Mouse (Mus musculus) mouse embryonic stem cell (cell line): ENCODE results near the gene Sulf2.

Source experiments
- in situ Hi-C, 2 experiments: fragments of 300-500 bp; cut with MboI; formaldehyde crosslinking; loops; 1 replicate in 1 of 2; 3 replicates in 1 of 2; pipeline ENCODE4 v1.14.3; 2019 to 2020; ENCODE audit warnings: low sequenced_read_pairs in 2 of 2, low pct_unique_long_range_greater_than_20kb in 1 of 2, mixed read lengths in 1 of 2; ENCODE audit not compliant: unreplicated experiment in 1 of 2

Gene Sulf2

GRCm38 (mm10) chr2:166180136-166180649 is 24.7 kb upstream of the Sulf2 start:
- in situ Hi-C loops = no loop called here

- in situ Hi-C loops = no loop called here
Measured at GRCm38 (mm10) chr2:166179457-166180101, 24.1 kb upstream of the Sulf2 start.

GRCm38 (mm10) chr2:166175552-166176136 is 20.2 kb upstream of the Sulf2 start:
- in situ Hi-C loops = no loop called here

GRCm38 (mm10) chr2:166175145-166175544 is 19.7 kb upstream of the Sulf2 start:
- in situ Hi-C loops = no loop called here

- in situ Hi-C loops = no loop called here
Measured at GRCm38 (mm10) chr2:166173169-166173568, 17.7 kb upstream of the Sulf2 start.

GRCm38 (mm10) chr2:166170173-166170572 is 14.7 kb upstream of the Sulf2 start:
- in situ Hi-C loops = no loop called here

GRCm38 (mm10) chr2:166168868-166169267 is 13.4 kb upstream of the Sulf2 start:
- in situ Hi-C loops = no loop called here

GRCm38 (mm10) chr2:166167387-166167786 is 11.9 kb upstream of the Sulf2 start:
- in situ Hi-C loops = no loop called here

GRCm38 (mm10) chr2:166165396-166165795 is 9.9 kb upstream of the Sulf2 start:
- in situ Hi-C loops = no loop called here

GRCm38 (mm10) chr2:166164601-166165000 is 9.1 kb upstream of the Sulf2 start:
- in situ Hi-C loops = no loop called here

GRCm38 (mm10) chr2:166163917-166164316 is 8.5 kb upstream of the Sulf2 start:
- in situ Hi-C loops = no loop called here

- in situ Hi-C loops = no loop called here
Measured at GRCm38 (mm10) chr2:166163252-166163651, 7.8 kb upstream of the Sulf2 start.

- in situ Hi-C loops = no loop called here
Measured at GRCm38 (mm10) chr2:166162160-166162559, 6.7 kb upstream of the Sulf2 start.

GRCm38 (mm10) chr2:166159276-166159675 is 3.8 kb upstream of the Sulf2 start:
- in situ Hi-C loops = no loop called here

- in situ Hi-C loops = no loop called here
Measured at GRCm38 (mm10) chr2:166157767-166158561, 2.5 kb upstream of the Sulf2 start.

GRCm38 (mm10) chr2:166157144-166157543 is 1.7 kb upstream of the Sulf2 start:
- in situ Hi-C loops = no loop called here

GRCm38 (mm10) chr2:166156122-166156521 is 659 bp upstream of the Sulf2 start:
- in situ Hi-C loops = no loop called here

GRCm38 (mm10) chr2:166154749-166155453 is 562 bp downstream of the Sulf2 start:
- in situ Hi-C loops = no loop called here
